Mouse (Mus musculus) megakaryocyte, embryonic 14.5 days (primary cell): Measurements from ENCODE around the gene Cnn1. TPM values are rescaled to one million over a fixed set of nuclear protein-coding genes. Genes with fewer than 3 reads are reported as not detected.

Source experiments
- H3K27me3 ChIP-seq: replicated peaks from 2 replicates; pipeline ENCODE3; 2012; ENCODE audit warnings: inconsistent platforms
- H3K36me3 ChIP-seq: replicated peaks from 2 replicates; pipeline ENCODE3; 2012; ENCODE audit warnings: low read length, inconsistent platforms, mixed read lengths
- H3K4me1 ChIP-seq: 2 replicates; pipeline ENCODE4 v1.6.1; 2012; ENCODE audit warnings: inconsistent platforms
- H3K4me3 ChIP-seq: replicated peaks from 2 replicates; pipeline ENCODE3; 2012; ENCODE audit warnings: moderate library complexity, mild to moderate bottlenecking, inconsistent platforms
- H3K9me3 ChIP-seq: 2 replicates; pipeline ENCODE4 v1.6.1; 2012; ENCODE audit warnings: inconsistent platforms
- FLI1 ChIP-seq: IDR thresholded peaks from 2 replicates; pipeline ENCODE4 v1.6.1; 2012; ENCODE audit warnings: low read length, inconsistent platforms, mixed read lengths
- GATA1 ChIP-seq: IDR thresholded peaks from 3 replicates; pipeline ENCODE4 v1.6.1; 2012; ENCODE audit warnings: mixed read lengths, low read length, inconsistent platforms, borderline replicate concordance
- polyA plus RNA-seq: library from polyadenylated mRNA; stranded (reverse); fragments of >175 nt; gene quantifications from 2 replicates; pipeline ENCODE4 v1.2.3, GENCODE M21; 2012; ENCODE audit warnings: low replicate concordance; ENCODE audit not compliant: insufficient read depth

Gene Cnn1
- polyA plus RNA-seq, 1 experiment, result not detected

DNA sequence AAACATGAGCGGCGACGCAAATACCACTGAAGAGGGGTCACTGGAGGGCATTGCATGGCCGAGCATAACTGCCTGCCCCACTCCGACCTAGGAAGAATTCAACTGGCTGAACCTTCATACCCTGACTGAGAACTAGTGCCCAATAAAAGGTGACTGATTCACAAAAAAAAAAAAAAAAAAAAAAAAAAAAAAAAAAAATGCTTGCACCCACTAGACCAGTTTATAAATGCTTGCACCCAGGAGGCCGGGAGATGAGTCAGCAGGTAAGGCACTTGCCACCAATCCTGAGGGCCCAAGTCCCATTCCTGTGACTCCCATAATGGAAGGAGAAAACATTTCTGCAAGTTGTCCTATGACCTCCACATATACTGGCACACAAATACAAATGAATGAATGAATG, 6.3 kb upstream of the Cnn1 start:
- no peak overlapping the region for H3K4me3 ChIP-seq
- H3K27me3 ChIP-seq, result peaks cover 34% of the 10 kb centered on the region
- no peaks in the 10 kb centered on the region for H3K36me3 ChIP-seq
- peaks cover 19% of the 10 kb centered on the region for H3K4me1 ChIP-seq
- TF ChIP-seq GATA1, result no peak
- no peaks in the 10 kb centered on the region for H3K9me3 ChIP-seq

DNA sequence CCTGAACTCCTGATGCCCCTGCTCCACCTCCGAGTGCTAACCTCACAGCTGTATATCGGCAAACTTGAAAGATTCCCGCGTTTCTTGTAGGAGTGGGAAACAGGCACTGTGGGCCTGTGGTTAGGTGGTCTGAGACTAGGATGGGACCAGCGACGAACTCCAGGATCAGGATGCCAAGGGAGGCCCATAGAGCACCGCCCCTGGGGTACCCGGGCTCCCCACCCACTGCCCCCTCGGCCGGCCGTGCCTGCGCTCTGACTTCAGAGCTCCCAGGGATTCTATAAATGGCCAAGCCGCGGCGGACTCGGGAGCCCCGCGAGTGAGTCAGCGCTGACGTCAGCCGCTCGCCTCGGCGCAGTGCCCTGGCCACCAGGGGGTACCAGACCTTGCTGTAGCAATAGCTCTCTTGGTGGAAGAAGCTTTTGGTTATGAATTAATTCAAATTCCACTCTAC, 3.1 kb upstream of the Cnn1 start:
- Histone ChIP-seq H3K4me3 (peak overlapping the region; percentile 89), H3K4me1 (peaks cover 24% of the 10 kb centered on the region), H3K27me3 (peaks cover 56% of the 10 kb centered on the region), H3K36me3 (no peaks in the 10 kb centered on the region), H3K9me3 (no peaks in the 10 kb centered on the region)
- TF ChIP-seq FLI1 (no peak), GATA1 (no peak)

DNA sequence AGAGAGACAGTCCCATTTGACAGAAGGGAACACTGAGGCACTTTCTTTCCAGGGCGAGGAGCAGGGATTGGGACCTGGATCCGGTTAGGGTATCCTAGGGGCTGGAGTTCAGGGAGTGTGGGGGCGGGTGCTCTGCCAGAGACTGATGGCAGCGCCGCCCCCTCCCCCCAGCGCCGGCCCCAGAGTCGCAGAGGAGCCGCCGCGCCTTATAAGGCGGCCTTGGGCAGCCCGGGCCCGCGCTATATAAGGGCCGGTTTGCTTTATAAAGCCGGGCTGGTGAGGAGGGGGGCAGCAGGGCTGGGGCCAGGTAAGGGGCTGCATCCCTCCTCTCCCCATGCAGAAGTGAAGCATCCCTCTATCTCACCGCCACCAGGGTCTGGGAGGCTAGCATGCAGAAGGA, 906 bp downstream of the Cnn1 start:
- TF ChIP-seq GATA1, result no peak
- no peak for TF ChIP-seq FLI1
- peaks cover 76% of the 10 kb centered on the region for H3K27me3 ChIP-seq
- peaks cover 24% of the 10 kb centered on the region for H3K4me1 ChIP-seq
- H3K9me3 ChIP-seq, result no peaks in the 10 kb centered on the region
- H3K4me3 ChIP-seq, result peak overlapping the region; percentile 18
- H3K36me3 ChIP-seq, result no peaks in the 10 kb centered on the region

DNA sequence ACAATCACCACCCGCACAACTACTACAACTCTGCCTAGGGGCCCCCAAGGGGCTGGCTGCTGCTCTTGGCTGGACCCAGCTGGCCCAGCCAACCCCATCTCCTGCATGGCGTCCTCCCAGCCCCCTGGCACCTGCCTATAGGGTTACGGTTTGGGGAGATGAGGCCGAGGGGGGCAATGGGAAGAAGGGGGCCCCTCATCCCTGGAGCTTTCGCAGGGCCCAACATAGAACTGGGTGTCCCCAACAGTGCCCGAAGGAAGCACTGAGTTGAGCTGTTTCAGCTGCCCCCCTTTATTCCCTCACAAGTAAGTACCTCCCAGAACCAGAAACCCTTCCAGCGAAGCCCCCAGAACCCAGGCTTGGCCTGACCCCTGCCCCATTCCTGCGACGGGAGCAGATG, 9.2 kb downstream of the Cnn1 start:
- H3K36me3 ChIP-seq, result peaks cover 38% of the 10 kb centered on the region
- H3K27me3 ChIP-seq, result peaks cover 14% of the 10 kb centered on the region
- H3K9me3 ChIP-seq, result no peaks in the 10 kb centered on the region
- no peaks in the 10 kb centered on the region for H3K4me1 ChIP-seq
- TF ChIP-seq FLI1 (no peak), GATA1 (no peak)
- H3K4me3 ChIP-seq, result no peak overlapping the region

DNA sequence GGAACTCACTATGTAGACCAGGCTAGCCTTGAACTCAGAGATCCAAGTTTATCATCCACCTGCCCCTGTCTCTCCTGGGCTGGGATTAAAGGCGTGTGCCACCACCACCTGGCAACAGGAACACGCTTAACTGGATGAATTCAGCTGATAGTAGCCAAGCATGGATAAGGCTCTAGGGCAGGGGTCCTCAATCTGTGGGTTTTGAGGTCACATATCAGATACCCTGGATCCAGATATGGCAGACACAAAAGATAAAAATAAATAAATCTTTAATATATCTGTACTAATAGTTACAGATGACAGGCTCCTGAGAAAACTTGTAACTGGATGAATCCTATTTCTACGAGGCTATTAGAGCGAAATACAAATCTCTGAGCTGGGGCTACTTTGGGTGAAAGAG, 16.6 kb downstream of the Cnn1 start:
- 0 out of 2 replicates have a peak, but pooled peaks cover 3% of the 10 kb centered on the region for H3K9me3 ChIP-seq
- no peak for TF ChIP-seq GATA1
- no peak for TF ChIP-seq FLI1
- H3K4me1 ChIP-seq, result peaks cover 24% of the 10 kb centered on the region
- no peak overlapping the region for H3K4me3 ChIP-seq
- peaks cover 4% of the 10 kb centered on the region for H3K27me3 ChIP-seq
- H3K36me3 ChIP-seq, result peaks cover 42% of the 10 kb centered on the region

DNA sequence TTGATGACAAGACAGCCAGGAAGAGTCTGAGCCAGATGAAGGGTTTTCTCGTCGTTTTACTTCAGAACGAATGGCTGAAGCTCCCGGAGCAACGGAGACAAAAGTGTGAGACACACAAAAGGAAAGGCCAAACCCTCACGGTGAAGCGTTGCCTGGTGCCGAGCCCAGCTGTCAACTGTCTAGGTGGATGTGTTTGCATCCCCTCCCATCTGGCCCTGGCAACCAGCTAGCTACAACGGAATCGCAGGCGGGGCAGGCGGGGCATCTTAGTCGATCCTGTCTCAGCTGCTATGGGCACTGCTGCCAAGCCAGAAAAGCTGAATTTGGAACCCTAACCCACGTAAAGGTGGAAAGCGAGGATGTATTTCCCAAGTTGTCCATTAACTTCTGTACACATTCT, 17.1 kb downstream of the Cnn1 start:
- peaks cover 38% of the 10 kb centered on the region for H3K36me3 ChIP-seq
- peaks cover 3% of the 10 kb centered on the region; the same call in 1 of the 2 replicates for H3K9me3 ChIP-seq
- H3K4me3 ChIP-seq, result peak overlapping the region; percentile 95
- peaks cover 26% of the 10 kb centered on the region for H3K4me1 ChIP-seq
- peaks cover 4% of the 10 kb centered on the region for H3K27me3 ChIP-seq
- TF ChIP-seq FLI1, result no peak
- no peak for TF ChIP-seq GATA1

DNA sequence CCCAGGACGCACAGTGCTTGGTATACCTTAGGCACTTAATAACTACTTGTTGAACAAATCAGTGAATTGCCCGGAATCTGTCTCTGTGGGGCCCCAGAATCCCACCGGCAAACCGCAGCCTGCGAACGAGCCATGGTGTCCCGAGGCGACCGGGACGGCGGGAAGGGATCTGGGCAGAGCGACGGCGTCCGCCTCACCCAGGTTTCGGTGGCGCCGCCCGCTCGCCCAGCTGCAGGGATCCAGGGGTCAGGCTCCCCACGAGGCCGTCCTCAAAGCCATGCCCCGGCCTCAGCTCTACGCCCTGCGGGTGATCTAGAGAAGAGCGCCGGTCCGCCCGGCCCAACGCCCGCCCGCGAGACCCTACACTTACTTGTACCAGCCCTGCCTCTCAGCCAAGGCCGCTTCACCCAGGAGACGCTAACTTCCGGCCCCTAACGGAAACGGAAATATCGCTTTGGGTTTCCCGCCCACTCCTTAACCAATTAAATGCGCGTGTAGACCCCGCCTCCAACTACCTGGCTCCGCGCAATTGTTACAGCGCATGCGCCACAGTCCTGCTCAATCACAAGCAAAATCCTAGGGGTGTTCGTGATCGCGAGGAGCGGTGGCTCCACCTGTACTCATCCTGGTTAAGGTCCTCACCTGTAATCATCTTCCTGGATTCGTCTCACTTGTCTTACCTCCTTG, 17.9 kb downstream of the Cnn1 start, which contains the start of gene Elof1:
Gene Elof1, minus strand, starts transcription at position 433 of the 687 bp plus-strand sequence.
- H3K4me3 ChIP-seq, result peak within 1 kb of the TSS; percentile 95
- TF ChIP-seq GATA1 (no peak), FLI1 (peak; percentile 99; the same call in 1 of the 2 replicates)
- H3K27me3 ChIP-seq, result peaks cover 4% of the 10 kb centered on the region
- H3K4me1 ChIP-seq, result peaks cover 32% of the 10 kb centered on the region
- peaks cover 30% of the 10 kb centered on the region for H3K36me3 ChIP-seq
- peaks cover 3% of the 10 kb centered on the region; the same call in 1 of the 2 replicates for H3K9me3 ChIP-seq

DNA sequence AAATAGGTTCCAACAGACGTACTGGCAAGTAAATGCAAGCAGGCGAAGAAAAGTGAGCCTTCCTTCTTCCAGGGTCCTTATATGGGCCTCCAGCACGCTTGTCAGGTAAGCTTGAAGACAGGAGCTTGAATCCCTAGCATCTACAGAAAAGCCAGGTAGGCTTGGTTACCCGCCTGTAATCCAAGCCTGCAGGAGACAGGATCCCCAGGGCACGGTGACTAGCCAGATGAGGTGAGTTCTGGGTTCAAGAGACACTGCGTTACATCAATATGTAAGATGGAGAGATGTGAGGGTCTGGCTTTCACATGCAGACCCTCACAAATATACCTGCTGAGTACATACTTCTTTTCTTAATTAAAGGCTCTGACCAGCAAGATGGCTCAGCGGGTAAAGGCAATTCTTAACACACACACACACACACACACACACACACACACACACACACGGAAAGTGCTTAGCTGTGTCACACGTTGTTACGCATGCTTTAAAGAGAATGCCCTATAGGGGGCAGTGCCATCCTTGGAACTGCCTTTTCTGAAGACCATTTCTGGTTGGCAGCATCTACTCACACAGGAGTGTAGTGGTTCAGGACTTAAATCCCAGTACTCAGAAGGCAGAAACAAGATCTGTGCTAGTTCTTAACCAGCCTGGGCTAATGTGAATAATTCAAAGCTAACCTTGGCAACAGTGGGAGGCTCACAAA, 18.9 kb downstream of the Cnn1 start:
- Histone ChIP-seq H3K4me1 (peaks cover 41% of the 10 kb centered on the region), H3K4me3 (peak overlapping the region; percentile 95), H3K27me3 (peaks cover 4% of the 10 kb centered on the region), H3K9me3 (peaks cover 3% of the 10 kb centered on the region; the same call in 1 of the 2 replicates), H3K36me3 (peaks cover 20% of the 10 kb centered on the region)
- no peak for TF ChIP-seq GATA1
- TF ChIP-seq FLI1, result no peak

DNA sequence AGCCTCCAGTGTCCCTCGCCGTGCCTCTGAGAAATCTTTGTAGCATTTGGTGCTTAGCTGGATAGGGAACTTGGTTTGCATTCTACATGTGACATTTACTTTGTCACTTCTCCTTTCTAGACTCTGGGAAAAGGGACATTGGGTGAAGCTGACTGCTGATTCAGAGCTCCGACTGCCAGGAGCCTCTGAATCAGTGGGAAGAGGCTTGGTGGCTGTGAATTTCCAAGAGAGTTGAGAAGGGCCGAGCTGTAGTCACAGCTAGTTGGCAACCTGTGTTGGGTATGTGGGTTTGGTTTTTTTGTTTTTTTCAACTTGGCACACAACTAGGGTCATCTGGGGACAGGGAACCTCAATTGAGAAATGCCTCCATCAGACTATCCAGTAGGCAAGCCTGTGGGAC, 20.5 kb downstream of the Cnn1 start:
- Histone ChIP-seq H3K9me3 (peaks cover 3% of the 10 kb centered on the region; the same call in 1 of the 2 replicates), H3K4me1 (peaks cover 47% of the 10 kb centered on the region), H3K4me3 (no peak overlapping the region), H3K36me3 (peaks cover 3% of the 10 kb centered on the region), H3K27me3 (peaks cover 4% of the 10 kb centered on the region)
- TF ChIP-seq GATA1 (no peak), FLI1 (no peak)

DNA sequence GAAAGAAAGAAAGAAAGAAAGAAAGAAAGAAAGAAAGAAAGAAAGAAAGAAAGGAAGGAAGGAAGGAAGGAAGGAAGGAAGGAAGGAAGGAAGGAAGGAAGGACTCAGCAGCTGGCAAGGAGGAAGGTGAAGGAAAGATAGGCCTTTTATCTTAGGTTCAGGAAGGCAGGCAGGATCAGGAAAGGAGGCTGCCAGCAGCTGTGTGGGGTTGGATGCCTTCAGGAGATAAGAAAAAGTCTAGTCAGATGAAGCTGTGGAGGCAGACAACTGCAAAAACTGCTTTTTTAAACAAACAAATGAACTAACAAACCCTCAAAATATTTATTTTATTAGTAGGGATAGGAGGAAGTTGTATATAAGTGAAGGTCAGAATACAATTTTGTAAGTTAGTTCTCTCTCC, 22.5 kb downstream of the Cnn1 start:
- H3K9me3 ChIP-seq, result peaks cover 3% of the 10 kb centered on the region; the same call in 1 of the 2 replicates
- TF ChIP-seq FLI1 (no peak), GATA1 (no peak)
- H3K4me3 ChIP-seq, result no peak overlapping the region
- peaks cover 37% of the 10 kb centered on the region for H3K4me1 ChIP-seq
- no peaks in the 10 kb centered on the region for H3K36me3 ChIP-seq
- H3K27me3 ChIP-seq, result peaks cover 8% of the 10 kb centered on the region
